Mouse (Mus musculus) testis, postnatal 10 days (tissue): ENCODE data around the gene Ndufs5.

Experiments
- DNase-seq: peaks from one replicate; pipeline ENCODE4 v3.0.0; 2021; ENCODE audit warnings: low spot score

Ndufs5 gene

DNA sequence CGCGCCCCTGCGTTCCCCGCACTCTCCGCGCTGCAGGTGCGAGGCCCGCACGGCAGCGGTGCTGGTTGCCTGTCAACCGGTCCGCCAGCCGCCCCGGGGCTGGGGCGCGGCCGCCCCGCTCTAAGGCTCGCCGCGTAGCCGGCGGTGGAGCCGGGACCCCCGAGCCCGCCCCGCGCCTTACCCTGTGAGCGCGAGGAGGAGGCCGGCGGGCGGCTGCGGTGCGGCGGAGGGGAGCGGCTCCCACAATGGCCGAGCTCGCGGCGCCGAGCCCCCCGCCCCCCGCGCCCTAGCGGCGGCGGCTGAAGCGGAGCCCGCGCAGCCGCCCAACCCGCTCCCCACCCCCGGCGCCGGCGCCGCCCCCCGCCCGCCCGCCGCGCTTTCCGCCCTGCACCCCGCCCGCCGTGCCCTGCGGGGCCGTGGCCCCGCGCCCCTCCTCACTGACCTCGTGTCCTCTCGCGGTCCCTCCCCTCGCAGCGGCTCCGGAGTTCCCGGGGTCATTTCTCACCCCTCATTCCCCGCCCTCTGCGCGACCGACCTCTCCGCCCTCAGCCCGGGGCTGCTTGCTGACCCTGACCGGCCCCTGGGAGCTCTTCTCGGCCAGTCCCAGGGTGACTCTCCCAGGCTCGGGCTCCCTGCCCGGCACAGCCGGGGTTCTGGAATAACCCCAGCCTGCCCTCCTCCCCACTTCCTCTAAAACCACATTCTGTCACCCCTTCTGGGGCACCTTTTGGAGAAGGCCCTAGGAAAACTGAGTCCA is 30.8 kb downstream of the Ndufs5 start:
- peak; percentile 70 for DNase-seq

DNA sequence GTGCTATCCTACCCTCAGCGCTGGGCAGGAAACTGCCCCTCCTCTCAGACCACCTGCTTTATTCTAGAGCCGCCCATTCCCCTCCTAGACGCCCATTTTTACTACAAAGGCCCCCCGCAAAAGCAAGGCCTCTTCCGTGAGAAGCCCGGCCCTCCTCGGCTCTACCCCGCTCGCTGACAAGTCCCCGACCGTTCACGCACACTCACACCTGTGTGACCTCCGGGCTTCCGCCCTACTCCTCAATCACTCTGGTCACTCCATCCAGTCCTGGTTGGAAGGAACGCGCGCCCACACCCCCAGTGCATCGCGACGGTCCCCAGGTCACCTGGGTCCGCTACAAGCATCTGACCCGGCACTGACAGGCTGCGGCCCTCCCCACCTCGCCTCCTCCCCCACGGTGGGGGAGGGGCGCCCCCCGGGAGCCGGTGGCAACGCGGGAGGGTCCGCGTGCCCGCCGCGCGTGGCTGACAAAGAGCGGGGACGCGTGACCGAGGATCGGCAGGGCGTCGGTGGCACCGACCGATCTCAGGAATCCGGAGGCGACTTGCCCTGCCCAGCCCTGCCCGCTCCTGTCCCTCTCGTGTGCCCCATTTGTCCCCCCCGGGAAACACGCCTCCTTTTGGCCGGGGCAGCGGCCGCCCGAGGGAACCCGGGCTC is 31.5 kb downstream of the Ndufs5 start:
- peak; percentile 57 for DNase-seq

DNA sequence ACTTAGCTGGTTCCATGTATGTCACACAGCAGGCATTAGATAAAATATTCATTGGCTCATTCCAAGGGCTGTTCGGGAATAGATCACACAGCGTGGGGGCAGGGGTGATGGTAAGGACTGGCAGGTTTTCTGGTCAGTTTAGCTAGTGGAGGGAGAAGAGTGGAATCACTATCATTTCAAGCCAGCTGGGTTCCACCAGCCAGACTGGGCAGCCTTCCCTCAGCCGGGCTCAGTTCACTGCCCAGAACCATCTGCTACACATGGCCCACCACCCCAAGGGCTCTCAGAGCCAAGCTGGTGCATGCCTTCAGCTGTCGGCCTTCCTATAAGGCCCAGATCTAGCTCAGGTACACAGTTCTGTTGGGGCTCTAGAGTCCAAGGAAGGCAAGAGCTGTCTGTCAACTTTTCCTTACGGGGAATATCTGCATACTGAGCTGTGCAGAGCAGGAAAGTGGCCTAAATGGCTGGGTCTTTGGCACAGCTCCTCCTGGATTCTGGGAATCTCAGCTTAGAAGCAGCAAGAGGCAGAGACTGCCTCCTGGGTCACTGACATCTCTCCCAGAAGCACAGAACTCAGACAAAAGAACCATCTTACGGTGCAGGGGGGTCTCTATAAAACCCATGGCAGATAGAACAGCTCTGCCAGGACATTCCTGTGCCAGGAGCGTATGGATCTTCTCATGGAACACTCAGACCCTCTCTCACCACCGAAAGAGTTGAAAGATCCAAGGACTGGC is 32.3 kb downstream of the Ndufs5 start:
- no peak for DNase-seq

DNA sequence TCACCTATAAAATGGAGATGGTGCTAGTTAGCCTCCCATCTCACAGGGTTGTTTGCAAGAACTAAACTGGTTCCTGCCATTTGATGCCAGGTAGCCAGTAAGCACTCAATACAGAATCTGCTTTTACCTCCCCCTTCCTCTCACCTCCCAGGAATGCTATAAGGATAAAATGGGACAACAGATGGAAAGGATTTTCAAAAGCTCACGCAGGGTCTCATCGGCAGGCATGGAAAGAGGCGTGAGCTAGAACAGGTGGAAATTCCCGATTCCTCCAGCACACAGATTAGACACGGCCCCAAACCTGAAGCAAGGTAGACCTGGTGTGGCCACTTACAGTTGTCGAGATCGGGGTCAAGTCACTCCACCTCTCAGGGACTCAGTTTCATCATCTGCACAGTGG is 33.0 kb downstream of the Ndufs5 start:
- no peak for DNase-seq

DNA sequence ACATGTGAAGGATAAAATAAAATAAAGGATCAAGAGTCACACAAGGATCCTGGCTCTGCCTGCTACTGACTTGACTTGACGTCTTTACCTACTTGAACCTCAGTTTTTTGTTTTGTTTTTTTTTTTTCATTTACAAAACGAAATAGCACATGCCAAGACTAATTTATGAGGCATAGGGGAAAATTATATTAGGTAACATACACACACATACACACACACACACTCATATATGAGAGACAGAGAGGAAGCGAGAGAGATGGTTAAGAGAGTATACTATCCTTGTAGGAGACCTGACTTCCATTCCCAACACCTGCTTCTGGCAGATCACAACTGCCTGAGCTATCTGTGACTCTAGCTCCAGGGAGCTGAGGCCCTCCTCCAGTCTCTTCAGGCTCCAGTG is 33.7 kb downstream of the Ndufs5 start, which contains the start of gene Macf1:
TSS of gene Macf1 (minus strand) at position 101 of the 400 bp plus-strand sequence.
- no peak for DNase-seq

DNA sequence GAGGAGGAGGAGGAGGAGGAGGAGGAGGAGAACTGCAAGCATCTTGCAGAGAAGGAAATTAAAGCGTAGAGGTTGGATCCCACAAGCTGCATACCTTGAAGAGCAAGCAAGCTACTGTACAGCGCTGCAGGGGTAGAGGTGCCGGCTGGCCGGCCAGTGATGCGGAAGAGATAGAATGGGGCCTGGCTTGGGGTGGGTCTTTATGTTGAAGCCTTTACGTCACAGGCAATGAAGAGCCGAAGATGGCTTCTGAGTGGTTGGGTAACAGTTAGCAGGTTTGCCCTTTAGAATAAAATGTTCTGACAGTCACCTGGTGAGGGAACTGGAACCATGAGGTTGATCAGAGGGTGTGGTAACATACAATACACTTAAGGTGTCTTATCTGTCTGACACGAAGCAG is 35.7 kb downstream of the Ndufs5 start:
- no peak for DNase-seq

DNA sequence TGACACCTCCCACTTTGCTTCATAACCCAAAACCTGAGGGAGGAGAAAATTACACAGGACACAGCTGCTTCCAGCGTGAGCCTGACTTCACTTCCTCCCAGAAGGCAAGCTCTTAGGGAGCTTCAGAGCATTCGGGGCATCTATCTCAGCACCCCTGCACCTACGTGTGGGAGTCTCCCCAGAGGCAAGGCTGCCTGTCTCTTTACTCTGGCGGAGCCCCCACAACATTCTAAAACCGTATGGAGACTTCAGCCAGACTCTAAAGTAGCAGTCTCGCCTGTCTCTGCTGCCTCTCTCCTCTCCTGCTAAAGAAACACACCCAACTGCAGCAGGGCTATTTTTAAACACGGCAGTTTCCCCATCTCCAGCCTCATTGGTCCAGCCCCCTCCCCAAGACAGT is 37.0 kb downstream of the Ndufs5 start:
- DNase-seq = no peak

DNA sequence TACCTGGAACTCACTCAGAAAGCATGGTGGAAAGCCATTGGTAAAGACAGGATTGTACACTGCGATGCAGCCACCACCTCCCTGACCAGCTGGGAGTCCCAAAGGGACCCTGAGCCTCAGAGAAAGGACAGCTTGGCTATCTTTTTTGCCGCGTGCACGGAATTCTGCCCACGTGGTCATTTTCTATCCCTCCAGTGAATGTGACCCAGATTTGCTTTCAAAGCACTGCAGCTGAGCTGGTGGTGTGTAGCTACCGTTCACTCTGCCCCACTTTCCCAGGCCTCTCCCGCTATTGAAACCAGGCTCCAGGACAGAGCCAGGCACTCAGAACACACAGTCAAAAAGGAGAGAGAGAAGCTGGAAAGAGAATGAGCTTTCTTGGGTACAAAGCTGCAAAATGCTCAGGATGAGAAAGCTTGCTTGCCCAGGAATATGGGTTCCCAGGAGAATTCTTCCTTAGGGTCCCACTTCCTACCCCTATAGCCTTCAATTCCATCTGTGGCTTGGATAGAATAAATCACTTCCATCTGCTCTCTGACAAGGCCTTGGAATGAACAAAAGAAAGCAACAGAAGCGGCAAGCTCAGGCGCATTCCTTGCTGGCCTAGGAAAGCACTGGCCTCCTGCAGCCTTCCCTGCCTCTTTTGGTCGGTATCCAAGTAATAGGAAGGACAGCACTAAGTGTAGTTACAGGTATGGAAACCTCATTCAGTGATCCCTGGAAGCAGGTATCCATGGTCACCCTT is 40.8 kb downstream of the Ndufs5 start:
- DNase-seq = no peak

DNA sequence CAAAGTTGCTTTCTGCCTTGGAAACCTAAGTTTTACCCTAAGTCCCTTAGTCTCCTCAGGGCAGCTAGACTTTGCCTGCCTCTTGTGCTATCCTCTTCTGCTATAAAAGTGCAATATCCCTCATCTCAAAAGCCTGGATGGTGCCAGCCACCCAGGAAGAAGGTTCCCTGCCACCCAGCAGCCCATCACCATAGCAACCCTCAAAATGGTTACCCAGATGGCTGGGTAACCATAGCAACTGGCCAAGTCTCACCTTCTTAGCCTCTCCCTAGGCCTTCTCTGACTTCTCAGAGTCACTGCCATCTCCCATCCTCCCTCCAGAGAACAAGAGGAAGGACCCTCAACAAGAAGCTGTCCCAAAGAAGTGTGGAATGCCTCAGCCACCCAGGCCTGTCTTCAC is 47.4 kb downstream of the Ndufs5 start:
- no peak for DNase-seq

DNA sequence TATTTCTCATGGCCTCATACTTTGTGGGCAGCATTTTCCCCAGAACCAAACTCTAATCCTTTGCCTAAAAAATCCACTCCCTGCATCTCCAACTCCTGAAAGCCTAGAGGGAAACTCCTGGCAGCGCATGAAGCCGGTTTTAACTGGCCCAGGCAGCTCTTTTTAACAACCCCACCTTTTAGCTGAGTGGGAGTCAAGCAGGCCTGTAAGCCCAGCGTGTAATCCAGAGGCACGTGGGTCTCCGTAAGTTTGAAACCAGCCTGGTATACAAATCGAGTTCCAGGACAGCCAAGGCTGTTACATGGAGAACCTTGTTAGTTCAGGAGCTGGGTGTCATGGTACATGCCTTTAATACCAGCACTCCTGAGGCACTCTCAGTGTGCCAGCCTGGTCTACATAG is 48.3 kb downstream of the Ndufs5 start:
- DNase-seq = no peak

DNA sequence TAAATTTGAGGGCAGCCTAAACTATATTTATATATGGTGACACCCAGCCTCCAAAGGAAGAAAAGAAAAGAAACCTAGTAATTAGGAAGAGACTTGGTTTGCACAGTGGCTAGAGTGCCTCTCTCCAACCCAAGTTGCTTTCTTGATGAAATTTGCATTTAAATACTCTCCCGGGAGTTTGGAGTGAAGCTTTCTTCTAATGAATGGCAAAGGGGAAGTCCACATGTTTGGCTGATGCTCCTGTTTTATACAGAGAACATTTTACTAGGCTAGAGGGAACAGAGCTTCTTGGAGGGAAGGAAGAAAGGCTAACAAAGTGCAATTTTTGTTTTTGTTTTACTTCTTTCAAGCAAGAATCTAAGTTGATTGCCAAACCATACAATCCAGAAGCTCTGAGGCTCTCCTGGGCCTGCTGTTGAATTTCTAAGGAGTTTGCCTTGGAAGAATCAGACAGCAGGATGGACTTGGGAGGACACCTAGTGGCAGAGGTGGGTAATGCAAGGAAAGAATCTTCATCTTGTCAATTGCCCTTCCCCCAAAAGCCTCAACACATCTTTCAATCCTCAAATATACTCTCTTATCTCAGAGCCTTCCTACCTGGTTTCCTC is 50.6 kb downstream of the Ndufs5 start:
- peak; percentile 87 for DNase-seq

DNA sequence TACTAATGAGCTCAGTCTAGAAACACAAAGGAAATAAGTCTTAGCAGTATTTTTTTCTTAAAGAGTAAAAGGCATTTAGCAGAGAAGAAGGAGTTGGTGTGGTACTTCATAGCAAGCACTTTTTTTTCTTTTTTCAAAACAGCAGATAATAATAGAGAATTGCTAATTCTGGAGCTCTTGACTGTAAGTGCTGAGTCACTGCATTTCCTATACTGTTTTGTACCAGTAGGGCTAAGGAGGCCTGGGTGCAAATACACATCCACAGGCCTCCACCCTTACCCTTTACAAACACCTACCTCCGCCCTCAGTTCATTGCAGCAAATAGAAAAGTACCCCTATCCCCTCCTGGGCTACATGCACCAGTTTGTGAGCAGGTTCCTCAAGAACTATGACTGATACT is 51.5 kb downstream of the Ndufs5 start:
- no peak for DNase-seq

DNA sequence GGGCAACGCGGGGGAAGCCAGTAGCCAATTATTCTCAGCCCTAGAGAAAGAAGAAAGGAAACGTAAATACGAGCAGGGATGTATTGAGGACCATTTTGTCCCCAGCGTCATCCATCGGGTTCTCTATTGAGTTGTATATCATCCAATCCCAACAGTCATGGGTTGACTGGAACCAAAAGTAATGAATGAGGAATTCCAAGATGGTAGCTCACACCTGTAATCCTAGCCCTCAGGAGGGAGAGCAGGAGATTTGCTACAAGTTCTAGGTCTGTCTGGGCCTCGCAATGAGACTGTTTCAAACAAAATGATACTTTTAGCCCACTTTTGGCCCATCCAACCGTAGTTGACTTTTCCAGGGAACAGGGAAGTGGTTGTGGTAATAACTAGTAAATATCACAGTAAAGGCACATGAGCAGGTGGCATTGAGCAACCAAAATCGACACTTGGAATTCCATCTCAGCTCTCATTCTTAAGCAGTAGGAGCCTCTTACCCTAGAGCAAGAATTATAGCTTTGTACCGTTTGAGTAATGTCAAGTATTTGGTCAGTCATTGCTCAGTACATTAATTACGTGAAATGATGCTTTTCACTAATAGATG is 52.2 kb downstream of the Ndufs5 start:
- no peak for DNase-seq

DNA sequence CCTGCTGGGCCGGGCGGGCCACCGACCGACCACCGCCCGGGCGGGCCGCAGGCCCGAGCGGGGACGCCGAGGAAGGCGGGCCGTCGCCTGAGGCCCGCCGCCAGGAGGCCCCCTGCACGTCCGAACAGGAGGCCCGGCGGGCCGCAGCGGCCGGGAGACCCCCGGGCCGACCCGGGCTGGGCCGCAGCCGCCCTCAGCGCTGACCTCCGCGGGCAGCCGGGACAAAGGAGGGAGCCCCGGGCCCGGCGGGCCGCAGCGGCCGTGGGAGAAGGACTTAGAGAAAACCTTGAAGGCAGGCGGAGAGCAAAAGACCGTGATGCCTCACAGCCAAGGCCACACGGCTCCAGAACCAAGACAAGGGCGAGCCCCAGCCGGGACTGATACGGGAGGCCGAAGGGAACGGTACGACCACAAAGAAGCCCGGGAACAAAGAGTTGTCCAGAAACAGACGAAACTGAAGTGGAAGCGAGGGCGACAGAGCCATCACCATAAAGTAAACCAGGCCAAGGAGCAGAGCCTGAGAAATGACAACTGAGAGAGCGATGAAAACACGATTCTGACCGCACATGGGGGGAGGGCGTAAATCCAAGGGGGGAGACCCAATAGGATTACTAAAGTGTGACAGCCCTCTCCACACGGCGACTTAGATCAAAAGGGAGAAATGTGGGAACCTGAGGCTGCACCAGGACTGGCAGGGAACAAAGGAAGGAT is 52.9 kb downstream of the Ndufs5 start:
- peak; percentile 68 for DNase-seq

DNA sequence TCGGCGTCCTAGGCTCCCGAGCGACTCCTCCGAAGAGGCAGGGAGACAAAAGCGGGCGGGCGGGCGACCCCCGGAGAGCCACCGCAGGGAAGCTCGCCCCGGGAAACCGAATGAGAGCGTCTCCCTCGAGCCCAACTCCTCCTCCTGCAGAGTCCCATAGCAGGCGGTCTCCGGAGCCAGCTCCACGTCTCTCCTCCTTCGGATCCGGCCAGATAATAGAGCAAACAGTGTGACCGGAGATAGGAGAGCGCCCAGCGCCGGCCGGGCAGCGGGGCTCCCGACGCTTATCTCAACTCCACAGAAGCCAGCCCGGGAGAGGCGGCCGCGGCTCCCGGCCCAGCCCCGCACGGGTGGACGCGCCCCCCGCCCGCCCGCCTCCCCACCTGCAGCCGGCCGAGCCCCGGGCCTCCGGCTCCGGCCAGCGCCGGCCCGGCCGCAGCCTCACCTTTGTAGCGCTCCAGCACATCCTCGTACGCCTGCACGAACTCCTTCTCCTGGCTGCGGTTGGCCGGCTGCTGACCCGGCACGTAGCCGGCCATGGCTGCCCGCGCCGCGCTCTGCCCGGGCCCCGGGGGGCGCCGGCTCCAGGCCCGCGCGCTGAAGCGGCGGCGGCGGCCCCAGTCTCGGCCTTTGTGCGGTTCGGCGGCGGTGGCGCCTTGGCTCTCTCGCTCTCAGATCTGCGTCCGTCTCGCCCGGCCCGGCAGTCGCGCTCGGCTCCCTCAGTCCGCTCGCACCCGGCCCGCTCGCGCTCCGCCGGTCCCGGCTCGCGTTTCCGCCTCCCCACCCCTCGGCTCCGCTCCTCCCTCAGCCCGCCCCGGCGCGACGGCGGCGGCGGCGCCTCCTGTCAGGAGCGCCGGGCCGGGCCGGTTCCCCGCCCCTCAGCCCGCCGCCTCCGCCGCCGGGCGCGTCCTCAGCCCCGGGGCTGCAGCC is 53.7 kb downstream of the Ndufs5 start:
- DNase-seq = peak; percentile 80

DNA sequence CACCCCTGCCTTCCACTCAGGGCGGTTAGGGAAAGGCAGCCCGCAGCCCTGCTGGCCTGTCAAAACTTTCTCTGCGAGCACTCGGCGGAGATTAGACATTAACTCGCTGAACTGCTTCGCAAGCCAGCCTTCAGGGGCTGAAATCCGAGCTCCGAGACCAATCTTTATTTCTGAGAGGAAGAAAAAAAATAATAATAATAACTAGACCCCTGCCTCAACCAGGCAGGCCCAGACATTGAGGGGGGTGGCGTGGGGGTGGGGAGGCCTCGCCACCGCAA is 54.4 kb downstream of the Ndufs5 start:
- DNase-seq = peak; percentile 62

DNA sequence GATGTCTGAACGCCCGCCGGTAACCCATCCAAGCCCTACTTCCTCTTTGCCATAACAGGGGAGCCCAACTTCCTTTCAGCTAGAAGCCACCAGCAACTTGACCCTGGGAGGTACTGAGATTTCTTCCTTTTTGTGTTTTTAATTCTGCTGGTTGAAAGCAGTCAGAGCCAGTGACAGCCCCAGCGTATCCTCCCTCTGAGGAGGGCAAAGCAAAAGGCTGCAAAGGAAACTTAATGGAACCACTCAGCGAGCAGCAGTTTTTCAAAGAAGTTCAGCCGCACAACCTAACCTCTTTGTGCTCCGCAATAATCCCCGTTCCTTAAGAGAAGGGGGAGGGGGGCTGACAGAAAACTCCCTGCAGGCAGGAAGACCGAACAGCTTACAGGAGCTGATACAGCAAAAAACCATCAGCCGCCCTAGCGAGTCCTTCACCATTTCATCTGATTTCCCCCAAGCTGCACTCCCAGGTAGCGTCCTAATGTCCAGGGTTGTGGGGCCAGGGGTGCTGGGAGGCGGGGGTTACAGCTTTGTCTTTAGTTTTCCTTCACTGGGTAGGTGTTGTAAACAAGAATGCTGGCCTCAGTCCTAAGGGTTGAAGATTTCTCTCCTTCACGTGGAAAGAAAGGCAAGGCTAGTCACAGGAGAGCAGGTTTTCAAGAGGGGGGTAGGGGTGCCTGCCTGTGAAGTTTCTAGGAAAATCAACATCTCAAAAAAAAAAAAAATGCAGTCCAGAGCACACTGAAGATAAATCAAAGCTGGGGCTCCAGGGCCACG is 54.9 kb downstream of the Ndufs5 start:
- DNase-seq = no peak
